Mouse (Mus musculus): Measurements from ENCODE around the gene Aicda. TPM values are rescaled to one million over a fixed set of nuclear protein-coding genes. Genes with fewer than 3 reads are reported as not detected.
"Not testable (repeated sequence)": the region's sequence is repeated elsewhere in the genome, so short reads cannot be mapped to it uniquely, and the experiment has no call there.

Aicda gene
- total RNA-seq, 2 experiments from 2014 or later: not detected

DNA sequence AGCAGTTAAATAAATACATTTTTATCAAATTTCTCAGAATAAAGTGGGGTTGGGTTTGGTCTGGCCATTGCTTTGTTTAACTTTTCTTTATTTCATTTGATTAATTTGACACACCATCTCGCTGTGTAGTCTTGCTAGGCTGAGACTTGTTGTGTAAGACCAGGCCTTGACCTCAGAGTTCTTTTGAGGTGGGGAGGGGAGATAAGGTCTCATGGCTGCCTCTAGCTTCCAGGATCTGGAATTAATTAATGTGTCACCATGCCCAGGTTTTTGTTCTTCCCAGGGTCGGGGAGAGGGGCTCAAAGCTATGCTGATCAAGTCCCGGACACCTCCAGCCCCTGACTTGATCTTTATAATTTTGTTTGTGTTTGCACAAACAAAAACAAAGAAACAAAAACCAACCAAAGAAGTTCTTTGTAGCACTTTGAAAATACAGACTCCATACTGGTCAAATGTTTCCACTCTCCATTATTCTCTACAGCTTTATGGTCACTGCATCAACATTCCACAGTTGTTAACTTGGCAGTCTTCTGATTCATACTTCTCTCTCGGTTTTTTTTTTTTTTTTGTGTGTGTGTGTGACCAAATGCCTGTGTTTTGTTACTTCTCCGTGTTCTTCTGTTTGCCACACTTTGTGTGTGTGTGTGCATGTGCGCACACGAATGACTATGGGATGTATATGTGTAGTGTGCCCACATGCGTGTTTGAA is 22.0 kb upstream of the Aicda start:
- no peak for DNase-seq (ENCODE audit: low spot score in 2 of 2)
- no peak for TF ChIP-seq CTCF (conservative IDR thresholded peaks at IDR 0.05)
- H3K27ac ChIP-seq: no peak overlapping the region
- H3K4me3 ChIP-seq: no peak overlapping the region

DNA sequence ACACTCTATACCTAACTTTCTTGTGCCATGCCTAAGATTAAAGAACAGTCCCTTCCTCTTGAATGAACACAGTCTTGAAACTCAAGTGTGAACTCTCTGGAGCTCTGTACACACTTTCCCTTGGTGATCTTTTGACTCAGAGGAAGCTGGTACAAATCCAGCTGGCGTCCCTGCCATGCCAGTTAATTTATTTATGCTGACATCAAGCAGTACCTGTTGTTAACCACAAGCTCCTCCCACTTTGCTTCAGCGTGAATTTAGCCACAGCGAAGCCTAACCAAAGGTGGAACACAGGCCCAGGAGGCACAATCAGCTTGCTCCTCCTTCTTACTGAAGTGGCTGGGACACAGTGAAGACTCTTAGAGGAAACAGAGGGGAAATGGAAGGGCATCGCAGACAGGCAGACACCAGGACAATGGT is 20.7 kb upstream of the Aicda start:
- no peak overlapping the region for H3K4me3 ChIP-seq
- DNase-seq (ENCODE audit: low spot score in 2 of 2): no peak
- no peak for TF ChIP-seq CTCF (conservative IDR thresholded peaks at IDR 0.05)

DNA sequence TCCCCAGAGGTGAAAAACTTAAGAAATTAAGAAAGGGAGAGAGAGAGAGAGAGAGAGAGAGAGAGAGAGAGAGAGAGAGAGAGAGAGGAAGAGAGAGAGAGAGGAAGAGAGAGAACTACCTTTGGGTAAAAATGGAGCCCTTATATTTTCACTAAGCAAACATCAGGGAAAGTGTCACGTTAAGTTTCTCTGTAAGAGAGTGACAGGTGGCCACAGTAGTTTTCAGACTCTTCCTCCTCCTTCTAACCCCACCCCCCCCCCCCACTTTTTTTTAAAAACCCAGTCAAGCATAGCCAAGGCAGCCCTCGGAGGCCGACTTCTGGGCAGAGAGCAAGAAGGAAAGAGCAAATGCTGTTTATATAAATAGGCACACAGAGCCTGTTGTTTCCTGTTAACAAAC is 19.6 kb upstream of the Aicda start:
- H3K27ac ChIP-seq: no peak overlapping the region
- TF ChIP-seq CTCF (conservative IDR thresholded peaks at IDR 0.05): no peak
- no peak for DNase-seq (ENCODE audit: low spot score in 2 of 2)
- H3K4me3 ChIP-seq: no peak overlapping the region

More for the DNA sequence above, 20.7 kb upstream of the Aicda start:
- no peak overlapping the region for H3K27ac ChIP-seq

DNA sequence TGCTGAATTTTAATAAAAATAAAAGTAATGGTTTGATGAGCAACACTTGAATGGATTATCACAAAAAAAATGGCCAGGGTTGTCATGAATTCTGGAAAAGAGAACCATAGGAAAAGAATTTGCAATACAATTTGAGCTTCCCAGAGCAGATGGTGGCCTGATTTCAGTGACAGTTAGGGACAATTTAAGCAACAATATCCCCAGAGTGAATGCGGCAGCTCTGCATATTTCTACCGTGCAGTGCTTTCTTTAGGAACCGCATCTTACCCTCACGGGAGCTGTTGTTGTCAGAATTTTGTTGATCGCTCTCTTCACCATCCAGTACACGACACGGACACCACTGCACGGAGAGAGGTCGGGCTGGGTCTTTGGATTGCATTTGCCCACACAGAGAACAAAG is 14.0 kb upstream of the Aicda start:
- DNase-seq (ENCODE audit: low spot score in 2 of 2): no peak
- H3K4me3 ChIP-seq: no peak overlapping the region
- no peak overlapping the region for H3K27ac ChIP-seq
- TF ChIP-seq CTCF (conservative IDR thresholded peaks at IDR 0.05): no peak

DNA sequence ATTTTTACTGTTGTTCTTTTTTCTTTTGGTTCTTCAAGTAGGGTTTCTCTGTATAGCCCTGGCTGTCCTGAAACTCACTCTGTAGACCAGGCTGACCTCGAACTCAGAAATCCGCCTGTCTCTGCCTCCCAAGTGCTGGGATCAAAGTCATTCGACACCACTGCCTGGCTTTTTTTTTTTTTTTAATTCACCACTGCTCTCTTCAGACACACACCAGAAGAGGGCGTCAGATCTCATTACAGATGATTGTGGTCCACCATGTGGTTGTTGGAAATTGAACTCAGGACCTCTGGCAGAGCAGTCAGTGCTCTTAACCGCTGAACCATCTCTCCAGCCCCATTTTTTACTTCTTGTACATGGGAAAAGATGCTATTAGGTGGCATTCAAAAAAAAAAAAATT is 11.1 kb upstream of the Aicda start:
- not testable (repeated sequence) for DNase-seq (ENCODE audit: low spot score in 2 of 2); H3K4me3 ChIP-seq

DNA sequence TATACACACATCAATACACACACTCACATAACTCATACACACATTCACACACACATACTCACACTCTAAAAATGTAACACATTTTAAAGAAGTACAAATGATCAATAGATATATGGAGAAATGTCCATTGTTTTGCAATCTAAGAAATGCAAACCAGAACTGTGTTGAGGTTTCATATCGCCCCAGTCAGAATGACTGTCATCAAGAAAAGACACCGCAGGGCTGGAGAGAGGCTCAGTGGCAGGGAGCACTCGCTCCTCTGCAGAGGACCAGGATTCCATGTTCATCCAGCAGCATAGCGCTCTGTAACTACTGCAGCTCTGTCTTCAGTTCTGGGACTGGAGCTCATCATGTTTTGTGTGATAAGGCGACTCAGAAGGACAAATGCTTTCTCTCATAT is 10.0 kb upstream of the Aicda start:
- Histone ChIP-seq H3K27ac (no peak overlapping the region), H3K4me3 (no peak overlapping the region)
- DNase-seq (ENCODE audit: low spot score in 2 of 2): no peak
- no peak for TF ChIP-seq CTCF (conservative IDR thresholded peaks at IDR 0.05)

More for the DNA sequence above, 11.1 kb upstream of the Aicda start:
- H3K27ac ChIP-seq: not testable (repeated sequence)

DNA sequence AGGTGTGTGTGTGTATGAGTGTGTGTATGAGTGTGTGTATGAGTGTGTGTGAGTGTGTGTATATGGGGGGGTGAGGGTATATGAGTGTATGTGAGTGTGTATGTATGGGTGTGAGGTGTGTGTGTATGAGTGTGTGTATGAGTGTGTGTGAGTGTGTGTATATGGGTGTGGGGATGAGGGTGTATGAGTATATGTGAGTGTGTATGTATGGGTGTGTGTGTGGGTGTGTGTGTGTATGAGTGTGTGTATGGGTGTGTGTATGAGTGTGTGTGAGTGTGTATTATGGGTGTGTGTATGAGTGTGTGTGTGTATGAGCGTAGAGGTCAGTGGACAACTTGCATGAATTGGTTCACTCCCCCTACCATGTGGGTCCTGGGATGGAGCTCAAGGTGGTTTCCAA is 8.9 kb upstream of the Aicda start:
- TF ChIP-seq CTCF (conservative IDR thresholded peaks at IDR 0.05): no peak
- Histone ChIP-seq H3K27ac (no peak overlapping the region), H3K4me3 (no peak overlapping the region)
- no peak for DNase-seq (ENCODE audit: low spot score in 2 of 2)

DNA sequence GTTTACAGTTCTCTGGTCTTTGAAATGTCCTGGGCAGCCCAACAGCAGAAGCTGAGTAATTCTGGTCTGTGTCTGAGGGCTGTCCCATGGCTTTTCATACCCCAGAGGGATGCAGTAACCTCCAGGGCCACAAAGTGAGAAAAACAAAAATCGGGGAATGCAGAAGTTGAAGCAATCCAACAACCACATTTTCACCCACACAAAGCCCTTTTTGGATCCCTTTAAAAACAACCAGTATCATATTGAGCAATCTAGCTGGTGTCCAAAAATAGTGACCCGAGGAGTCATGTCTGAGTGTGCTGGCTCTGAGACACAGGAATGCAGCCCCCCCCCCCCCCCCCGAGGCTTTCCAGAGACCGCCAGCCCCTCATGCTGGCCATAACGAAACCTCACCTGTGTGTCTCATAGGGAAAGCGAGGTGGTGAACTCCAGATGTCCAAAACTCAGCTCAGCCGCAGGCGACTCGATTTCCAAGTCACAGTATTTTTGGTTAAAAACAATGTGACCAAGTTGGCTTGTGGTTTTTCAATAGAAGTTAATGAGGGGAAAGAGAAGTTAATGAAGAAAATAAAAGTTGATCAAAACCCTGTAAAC is 8.2 kb upstream of the Aicda start:
- no peak for TF ChIP-seq CTCF (conservative IDR thresholded peaks at IDR 0.05)
- Histone ChIP-seq H3K4me3 (no peak overlapping the region), H3K27ac (no peak overlapping the region)
- no peak for DNase-seq (ENCODE audit: low spot score in 2 of 2)

DNA sequence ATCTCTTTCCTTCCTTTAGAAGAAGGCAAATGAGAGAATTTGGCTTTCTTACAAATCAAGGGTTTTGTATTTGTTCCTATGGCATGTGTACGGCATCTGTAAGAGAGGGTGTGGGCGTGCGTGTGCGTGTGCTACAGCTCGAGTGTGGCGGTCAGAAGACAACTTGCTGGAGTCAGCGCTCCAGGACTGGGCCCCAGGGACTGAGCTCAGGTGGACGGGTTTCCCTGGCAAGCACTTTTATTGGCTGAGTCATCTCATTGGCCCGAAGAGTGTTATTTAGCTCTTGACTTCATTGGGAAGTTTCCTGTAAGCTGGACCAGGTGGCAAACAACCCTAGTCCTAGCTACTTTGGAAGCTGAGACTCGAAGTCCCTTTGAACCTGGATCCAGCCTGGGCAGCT is 7.7 kb upstream of the Aicda start:
- H3K27ac ChIP-seq: no peak overlapping the region
- H3K4me3 ChIP-seq: no peak overlapping the region
- no peak for TF ChIP-seq CTCF (conservative IDR thresholded peaks at IDR 0.05)
- DNase-seq (ENCODE audit: low spot score in 2 of 2): no peak

DNA sequence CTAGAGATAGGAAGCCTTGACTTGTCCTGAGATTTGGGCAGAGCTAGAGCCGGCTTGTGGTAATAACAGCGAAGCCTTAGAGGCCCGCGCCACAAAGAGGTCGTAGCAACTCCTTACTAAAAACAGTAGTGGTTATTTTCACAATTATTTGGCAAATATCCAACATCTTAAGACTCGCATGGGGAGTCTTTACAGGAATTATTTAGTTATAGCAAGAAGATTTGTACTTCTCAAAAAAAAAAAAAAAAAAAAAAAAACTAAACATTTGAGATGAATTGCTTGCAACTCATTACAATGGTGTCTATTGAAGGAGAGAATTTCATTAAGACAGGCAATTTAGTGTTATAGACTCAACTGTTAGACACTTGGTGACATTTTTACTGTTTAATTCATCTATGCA is 501 bp downstream of the Aicda start:
- no peak for TF ChIP-seq CTCF (conservative IDR thresholded peaks at IDR 0.05)
- no peak for DNase-seq (ENCODE audit: low spot score in 2 of 2)
- H3K27ac ChIP-seq: no peak overlapping the region
- H3K4me3 ChIP-seq: no peak overlapping the region

DNA sequence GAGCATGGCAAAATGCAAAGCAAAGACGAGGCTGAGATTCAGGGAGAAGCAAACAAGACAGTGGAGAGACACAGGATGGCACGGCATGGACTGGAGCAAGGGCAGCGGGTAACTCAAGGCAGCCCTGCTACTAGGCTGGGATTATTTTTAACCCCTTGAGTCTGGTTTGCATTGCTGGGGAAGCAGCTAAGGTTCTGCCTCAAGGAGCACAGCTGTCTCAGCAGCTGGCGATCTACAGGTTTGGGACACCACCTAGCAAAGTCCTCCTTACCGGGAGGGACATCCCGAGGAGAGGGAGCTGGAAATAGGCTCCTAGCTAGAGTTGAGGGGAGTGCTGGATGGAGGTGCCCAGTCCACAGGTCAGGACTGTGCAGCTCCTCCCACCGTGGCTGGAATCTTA is 1.7 kb downstream of the Aicda start:
- no peak overlapping the region for H3K4me3 ChIP-seq
- H3K27ac ChIP-seq: no peak overlapping the region
- TF ChIP-seq CTCF (conservative IDR thresholded peaks at IDR 0.05): no peak
- no peak for DNase-seq (ENCODE audit: low spot score in 2 of 2)

DNA sequence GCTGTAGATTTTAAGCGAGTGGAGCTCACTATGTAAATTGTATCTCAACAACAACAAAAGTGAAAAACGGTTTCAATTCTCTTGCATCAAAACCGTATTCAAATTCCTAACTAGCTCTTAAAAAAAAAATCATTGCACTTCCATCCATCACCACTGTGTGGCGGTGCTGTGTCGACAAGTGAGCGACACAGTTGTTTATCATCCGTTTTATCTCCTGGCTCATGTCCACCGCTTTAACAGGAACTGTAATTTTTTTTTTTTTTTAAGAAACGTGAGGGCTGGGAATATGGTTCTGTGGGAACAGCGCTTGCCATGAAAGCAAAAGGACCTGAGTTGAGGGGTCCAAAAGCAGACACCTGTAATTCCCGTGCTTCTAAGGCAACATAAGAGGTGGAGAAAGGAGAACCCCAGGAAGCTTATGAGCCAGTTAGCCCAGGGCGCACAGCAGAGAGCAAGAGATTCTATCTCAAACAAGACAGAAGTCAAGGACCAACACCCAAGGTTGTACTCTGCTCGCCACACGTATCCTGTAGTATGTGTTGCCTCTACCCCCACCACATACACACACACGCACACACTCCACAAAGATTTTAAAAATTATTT is 3.5 kb downstream of the Aicda start:
- peak; percentile 90 for TF ChIP-seq CTCF (conservative IDR thresholded peaks at IDR 0.05)
- H3K4me3 ChIP-seq: peak overlapping the region; percentile 14
- peak; percentile 69 to 84 for DNase-seq (ENCODE audit: low spot score in 2 of 2)
- H3K27ac ChIP-seq: no peak overlapping the region

DNA sequence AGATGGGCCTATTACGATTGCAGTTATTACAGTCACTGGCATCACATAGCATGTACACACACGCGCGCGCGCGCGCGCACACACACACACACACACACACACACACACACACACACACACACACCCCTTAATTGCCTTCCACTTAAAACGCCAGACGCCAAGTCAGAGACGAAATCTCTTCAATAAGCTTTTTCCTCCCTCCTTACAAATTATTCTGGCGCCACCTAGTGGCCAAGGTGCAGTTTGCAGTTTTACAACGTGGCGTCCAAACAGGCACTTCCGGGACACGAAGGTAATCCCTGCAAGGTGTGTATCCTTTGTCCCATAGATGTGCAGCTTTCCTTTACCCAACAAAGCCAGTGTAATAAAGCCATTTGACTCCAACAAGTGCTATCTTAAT is 6.8 kb downstream of the Aicda start:
- TF ChIP-seq CTCF (conservative IDR thresholded peaks at IDR 0.05): peak; percentile 82
- no peak overlapping the region for H3K27ac ChIP-seq
- peak; percentile 55 to 74 for DNase-seq (ENCODE audit: low spot score in 2 of 2)
- no peak overlapping the region for H3K4me3 ChIP-seq

DNA sequence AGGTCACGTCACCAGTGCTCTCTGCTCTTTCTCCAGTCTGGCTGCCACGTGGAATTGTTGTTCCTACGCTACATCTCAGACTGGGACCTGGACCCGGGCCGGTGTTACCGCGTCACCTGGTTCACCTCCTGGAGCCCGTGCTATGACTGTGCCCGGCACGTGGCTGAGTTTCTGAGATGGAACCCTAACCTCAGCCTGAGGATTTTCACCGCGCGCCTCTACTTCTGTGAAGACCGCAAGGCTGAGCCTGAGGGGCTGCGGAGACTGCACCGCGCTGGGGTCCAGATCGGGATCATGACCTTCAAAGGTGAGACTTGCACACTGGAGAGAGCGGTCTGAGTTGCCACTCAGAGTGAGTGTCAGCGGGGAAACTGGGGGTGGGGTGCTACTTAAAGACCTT is 7.4 kb downstream of the Aicda start:
- no peak for TF ChIP-seq CTCF (conservative IDR thresholded peaks at IDR 0.05)
- Histone ChIP-seq H3K27ac (no peak overlapping the region), H3K4me3 (no peak overlapping the region)
- no peak for DNase-seq (ENCODE audit: low spot score in 2 of 2)

Measured in layer of hippocampus, adult 2 months (tissue).